Mouse (Mus musculus): ENCODE measurements around the gene Sh3d19. TPM values are rescaled to one million over a fixed set of nuclear protein-coding genes. Genes with fewer than 3 reads are reported as not detected.

Gene Sh3d19
- total and polyA plus RNA-seq, 2 experiments from 2014 or later, result 16.3 to 31.1 TPM

DNA sequence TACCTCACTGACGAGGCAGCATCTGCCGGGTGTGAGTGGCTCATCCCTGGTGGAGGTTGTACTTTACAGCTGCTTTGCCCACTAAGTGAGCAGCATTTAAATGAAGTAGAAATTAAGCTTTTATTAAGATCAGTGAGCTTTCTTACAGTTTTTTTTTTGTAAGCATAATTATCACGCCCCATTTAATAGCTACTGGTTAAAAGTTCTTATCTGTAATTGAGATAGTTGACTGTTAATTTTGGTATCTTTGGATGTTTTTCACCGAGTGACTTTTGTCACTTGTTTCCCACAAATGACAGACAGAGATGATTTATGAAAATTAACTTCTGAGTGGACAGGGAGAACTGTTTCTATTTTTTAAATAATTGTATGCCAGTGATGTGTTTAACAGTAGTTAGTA is 134.0 kb downstream of the Sh3d19 start:
- TF ChIP-seq CTCF (IDR thresholded peaks at IDR 0.05; ENCODE audit: low read depth), result no peak
- WGBS, result 85% methylated on average over 4 of the region's 4 CpGs

GRCm38 (mm10) chr3:86106086-86106632 is 135.2 kb downstream of the Sh3d19 start:
- Histone ChIP-seq H3K9me3 (ENCODE audit: low read length) (no peaks in the 10 kb centered on the region), H3K36me3 (ENCODE audit: insufficient read depth, low read length) (no peaks in the 10 kb centered on the region), H3K9ac (replicated peaks; ENCODE audit: low read length) (no peak overlapping the region), H3K27ac (no peak overlapping the region), H3K4me3 (ENCODE audit: low read length) (no peak overlapping the region), H3K4me1 (ENCODE audit: insufficient read depth, low read length) (no peaks in the 10 kb centered on the region), H3K4me2 (ENCODE audit: low read depth, low read length) (no peak overlapping the region), H3K27me3 (ENCODE audit: insufficient read depth, low read length) (no peaks in the 10 kb centered on the region)
- WGBS, result 94% methylated on average over 8 of the region's 8 CpGs
- TF ChIP-seq CTCF (IDR thresholded peaks at IDR 0.05; ENCODE audit: low read depth), result no peak
- DNase-seq (ENCODE audit: low spot score), result no peak
- no peak for ATAC-seq

More for the DNA sequence above, 134.0 kb downstream of the Sh3d19 start:
- Histone ChIP-seq H3K27ac (no peak overlapping the region), H3K9me3 (ENCODE audit: low read length) (no peaks in the 10 kb centered on the region), H3K9ac (replicated peaks; ENCODE audit: low read length) (no peak overlapping the region), H3K4me3 (ENCODE audit: low read length) (no peak overlapping the region), H3K36me3 (ENCODE audit: insufficient read depth, low read length) (no peaks in the 10 kb centered on the region), H3K27me3 (ENCODE audit: insufficient read depth, low read length) (no peaks in the 10 kb centered on the region), H3K4me1 (ENCODE audit: insufficient read depth, low read length) (no peaks in the 10 kb centered on the region), H3K4me2 (ENCODE audit: low read depth, low read length) (no peak overlapping the region)
- ATAC-seq (no peak), DNase-seq (ENCODE audit: low spot score) (no peak)

GRCm38 (mm10) chr3:86107637-86108539 is 137.0 kb downstream of the Sh3d19 start:
- H3K36me3 ChIP-seq (ENCODE audit: insufficient read depth, low read length), result no peaks in the 10 kb centered on the region
- no peaks in the 10 kb centered on the region for H3K27me3 ChIP-seq (ENCODE audit: insufficient read depth, low read length)
- ATAC-seq, result no peak
- no peaks in the 10 kb centered on the region for H3K9me3 ChIP-seq (ENCODE audit: low read length)
- no peak overlapping the region for H3K4me2 ChIP-seq (ENCODE audit: low read depth, low read length)
- TF ChIP-seq CTCF (IDR thresholded peaks at IDR 0.05; ENCODE audit: low read depth), result no peak
- no peaks in the 10 kb centered on the region for H3K4me1 ChIP-seq (ENCODE audit: insufficient read depth, low read length)
- DNase-seq (ENCODE audit: low spot score), result no peak
- H3K9ac ChIP-seq (replicated peaks; ENCODE audit: low read length), result no peak overlapping the region
- no peak overlapping the region for H3K27ac ChIP-seq
- H3K4me3 ChIP-seq (ENCODE audit: low read length), result no peak overlapping the region
- WGBS, result 68% methylated on average over 8 of the region's 8 CpGs

DNA sequence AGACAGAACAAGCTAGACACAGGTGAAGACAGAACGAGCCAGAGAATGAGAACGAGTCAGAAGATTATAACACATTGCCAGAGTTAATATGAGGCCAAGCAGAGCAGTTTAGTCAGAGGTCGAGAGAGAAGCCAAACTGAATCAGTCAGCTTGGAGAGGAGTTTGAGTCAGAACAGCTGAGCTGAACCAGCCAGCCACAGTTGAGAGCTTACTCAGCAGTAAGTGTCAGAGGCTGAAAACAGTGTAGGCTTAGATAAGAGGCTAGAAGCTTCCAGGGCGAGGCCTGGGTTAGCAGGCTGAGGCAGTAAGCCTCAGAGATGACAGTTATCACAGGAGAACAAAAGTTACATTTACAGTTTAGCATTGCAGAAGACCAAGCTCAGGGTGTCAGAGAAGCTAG is 137.7 kb downstream of the Sh3d19 start:
- ATAC-seq (no peak), DNase-seq (ENCODE audit: low spot score) (no peak)
- H3K27me3 ChIP-seq (ENCODE audit: insufficient read depth, low read length), result no peaks in the 10 kb centered on the region
- no peak overlapping the region for H3K9ac ChIP-seq (replicated peaks; ENCODE audit: low read length)
- H3K27ac ChIP-seq, result no peak overlapping the region
- no peaks in the 10 kb centered on the region for H3K4me1 ChIP-seq (ENCODE audit: insufficient read depth, low read length)
- TF ChIP-seq CTCF (IDR thresholded peaks at IDR 0.05; ENCODE audit: low read depth), result no peak
- no peaks in the 10 kb centered on the region for H3K9me3 ChIP-seq (ENCODE audit: low read length)
- H3K4me3 ChIP-seq (ENCODE audit: low read length), result no peak overlapping the region
- no peak overlapping the region for H3K4me2 ChIP-seq (ENCODE audit: low read depth, low read length)
- 85% methylated on average over 4 of the region's 4 CpGs for WGBS
- no peaks in the 10 kb centered on the region for H3K36me3 ChIP-seq (ENCODE audit: insufficient read depth, low read length)

GRCm38 (mm10) chr3:86109099-86109498 is 138.2 kb downstream of the Sh3d19 start:
- TF ChIP-seq CTCF (IDR thresholded peaks at IDR 0.05; ENCODE audit: low read depth), result no peak
- 86% methylated on average over 7 of the region's 7 CpGs for WGBS
- Histone ChIP-seq H3K4me1 (ENCODE audit: insufficient read depth, low read length) (no peaks in the 10 kb centered on the region), H3K9me3 (ENCODE audit: low read length) (no peaks in the 10 kb centered on the region), H3K27ac (no peak overlapping the region), H3K9ac (replicated peaks; ENCODE audit: low read length) (no peak overlapping the region), H3K4me2 (ENCODE audit: low read depth, low read length) (no peak overlapping the region), H3K36me3 (ENCODE audit: insufficient read depth, low read length) (no peaks in the 10 kb centered on the region), H3K4me3 (ENCODE audit: low read length) (no peak overlapping the region), H3K27me3 (ENCODE audit: insufficient read depth, low read length) (no peaks in the 10 kb centered on the region)
- ATAC-seq, result no peak
- no peak for DNase-seq (ENCODE audit: low spot score)

- peak; percentile 55 for TF ChIP-seq CTCF (IDR thresholded peaks at IDR 0.05; ENCODE audit: low read depth)
- peak; percentile 55 for DNase-seq (ENCODE audit: low spot score)
- H3K27ac ChIP-seq, result no peak overlapping the region
- peak overlapping the region; percentile 25; the same call in 1 of the 2 replicates for H3K4me2 ChIP-seq (ENCODE audit: low read depth, low read length)
- no peaks in the 10 kb centered on the region for H3K36me3 ChIP-seq (ENCODE audit: insufficient read depth, low read length)
- no peak for ATAC-seq
- no peaks in the 10 kb centered on the region for H3K9me3 ChIP-seq (ENCODE audit: low read length)
- no peaks in the 10 kb centered on the region for H3K27me3 ChIP-seq (ENCODE audit: insufficient read depth, low read length)
- no peak overlapping the region for H3K9ac ChIP-seq (replicated peaks; ENCODE audit: low read length)
- H3K4me1 ChIP-seq (ENCODE audit: insufficient read depth, low read length), result no peaks in the 10 kb centered on the region
- 27% methylated on average over 10 of the region's 10 CpGs for WGBS
- H3K4me3 ChIP-seq (ENCODE audit: low read length), result no peak overlapping the region
Observed at GRCm38 (mm10) chr3:86110077-86110476, 139.2 kb downstream of the Sh3d19 start.

GRCm38 (mm10) chr3:86112766-86113165 is 141.9 kb downstream of the Sh3d19 start:
- 82% methylated on average over 7 of the region's 7 CpGs for WGBS
- H3K27me3 ChIP-seq (ENCODE audit: insufficient read depth, low read length), result no peaks in the 10 kb centered on the region
- DNase-seq (ENCODE audit: low spot score) (no peak), ATAC-seq (no peak)
- H3K9me3 ChIP-seq (ENCODE audit: low read length), result no peaks in the 10 kb centered on the region
- no peak overlapping the region for H3K4me3 ChIP-seq (ENCODE audit: low read length)
- H3K36me3 ChIP-seq (ENCODE audit: insufficient read depth, low read length), result no peaks in the 10 kb centered on the region; the same call in 1 of the 2 replicates
- H3K27ac ChIP-seq, result no peak overlapping the region
- H3K4me2 ChIP-seq (ENCODE audit: low read depth, low read length), result no peak overlapping the region
- H3K4me1 ChIP-seq (ENCODE audit: insufficient read depth, low read length), result no peaks in the 10 kb centered on the region
- H3K9ac ChIP-seq (replicated peaks; ENCODE audit: low read length), result no peak overlapping the region
- no peak for TF ChIP-seq CTCF (IDR thresholded peaks at IDR 0.05; ENCODE audit: low read depth)
